Mouse (Mus musculus) megakaryocyte, embryonic 14.5 days (primary cell): ENCODE measurements around the gene Syce3.

Source experiments
- FLI1 ChIP-seq: IDR thresholded peaks from 2 replicates; pipeline ENCODE4 v1.6.1; 2012; ENCODE audit warnings: low read length, inconsistent platforms, mixed read lengths
- GATA1 ChIP-seq: IDR thresholded peaks from 3 replicates; pipeline ENCODE4 v1.6.1; 2012; ENCODE audit warnings: mixed read lengths, low read length, inconsistent platforms, borderline replicate concordance

GRCm38 (mm10) chr15:89343325-89343724 is 67.0 kb downstream of the Syce3 start:
- TF ChIP-seq GATA1, result no peak
- no peak for TF ChIP-seq FLI1
